ENCODE assay signal across 26 mouse cellular contexts in the genomic region with DNA sequence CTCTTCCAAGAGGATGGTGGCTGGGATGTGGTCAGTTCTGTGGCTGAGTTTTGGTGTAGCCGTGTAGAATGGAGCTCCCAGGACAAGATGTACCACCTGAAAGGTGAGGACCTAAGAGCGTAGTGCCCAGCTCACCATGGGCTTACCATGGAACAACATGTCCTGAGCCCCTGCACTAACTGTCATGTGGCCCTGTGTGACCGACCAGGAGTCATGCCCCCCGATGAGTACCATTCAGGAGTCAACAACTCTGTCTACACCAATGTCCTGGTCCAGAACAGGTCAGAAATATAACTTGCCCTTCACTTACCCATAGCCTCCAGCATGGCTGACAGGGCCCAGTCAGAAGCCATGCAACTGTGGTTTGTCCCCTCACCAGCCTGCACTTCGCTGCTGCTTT. TPM values are rescaled to one million over a fixed set of nuclear protein-coding genes. Genes with fewer than 3 reads are reported as not detected.
DNase-seq lines count a peak whose midpoint lies in the region; ATAC-seq and TF ChIP-seq lines count a peak whose summit lies in the region.
"Had no signal": no experiment of that assay in that cellular context is flagged by ENCODE, and none has a peak within 500 bp of the region (broad histone marks: within the 10 kb centered on the region; RNA-seq: fewer than 3 reads in every experiment).

No protein-coding gene starts in this region.

- 95% methylated on average over 5 of the region's 5 CpGs for WGBS in forebrain, embryonic 11.5 days
- WGBS in forebrain, embryonic 13.5 days: 91% methylated on average over 5 of the region's 5 CpGs

- no peaks in the 10 kb centered on the region for H3K9me3 ChIP-seq in forebrain, embryonic 11.5 days (ENCODE audit: control insufficient read depth, low read length)
- no peaks in the 10 kb centered on the region for H3K9me3 ChIP-seq in forebrain, embryonic 13.5 days (replicated peaks)
- H3K9me3 ChIP-seq: G1E had no signal

- no peaks in the 10 kb centered on the region for H3K36me3 ChIP-seq in forebrain, embryonic 11.5 days (ENCODE audit: control insufficient read depth, insufficient read depth, low read length)
- peaks cover 19% of the 10 kb centered on the region; the same call in 1 of the 2 replicates for H3K36me3 ChIP-seq in forebrain, embryonic 13.5 days (ENCODE audit: poor library complexity, severe bottlenecking)
- peaks cover 17% of the 10 kb centered on the region for H3K36me3 ChIP-seq in myocyte (ENCODE audit: control insufficient read depth, insufficient read depth)

- TF ChIP-seq POLR2A in myocyte (IDR thresholded peaks at IDR 0.05; ENCODE audit: insufficient read length, low read depth): no peak

- no peak overlapping the region for H3K4me3 ChIP-seq in forebrain, embryonic 11.5 days (ENCODE audit: low read depth, low read length)
- no peak overlapping the region for H3K4me3 ChIP-seq in forebrain, embryonic 13.5 days
- no peak overlapping the region for H3K4me3 ChIP-seq in myocyte

- no peak overlapping the region for H3K27ac ChIP-seq in forebrain, embryonic 11.5 days (ENCODE audit: low read depth, low read length)
- no peak overlapping the region for H3K27ac ChIP-seq in forebrain, embryonic 13.5 days

- no peaks in the 10 kb centered on the region for H3K27me3 ChIP-seq in forebrain, embryonic 11.5 days (ENCODE audit: control insufficient read depth, insufficient read depth, low read length)
- H3K27me3 ChIP-seq in forebrain, embryonic 13.5 days: no peaks in the 10 kb centered on the region
- no peaks in the 10 kb centered on the region for H3K27me3 ChIP-seq in myocyte (ENCODE audit: control insufficient read depth, insufficient read depth, insufficient read length)
- H3K27me3 ChIP-seq: CH12.LX, Patski had no signal

- ATAC-seq in forebrain, embryonic 11.5 days (replicated peaks; ENCODE audit: low FRiP score): no peak
- no peak for ATAC-seq in forebrain, embryonic 13.5 days
- ATAC-seq: activated CD4-positive, CD25-positive, alpha-beta regulatory T cell, adult 4 months; CD4-positive, CD25-positive, alpha-beta regulatory T cell, adult 4 months; Patski had no signal

- H3K79me2 ChIP-seq in myocyte (ENCODE audit: control insufficient read depth, insufficient read depth): no peaks in the 10 kb centered on the region

- no peak overlapping the region for H3K4me2 ChIP-seq in forebrain, embryonic 11.5 days (ENCODE audit: low read depth, low read length, severe bottlenecking)
- no peak overlapping the region for H3K4me2 ChIP-seq in forebrain, embryonic 13.5 days
- H3K4me2 ChIP-seq in myocyte (ENCODE audit: low read depth): no peak overlapping the region

- H3K4me1 ChIP-seq in forebrain, embryonic 11.5 days (replicated peaks; ENCODE audit: control insufficient read depth, insufficient read depth, low read length): peaks cover 2% of the 10 kb centered on the region; the same call in 1 of the 2 replicates
- peaks cover 15% of the 10 kb centered on the region for H3K4me1 ChIP-seq in forebrain, embryonic 13.5 days

- no peak overlapping the region for H3K9ac ChIP-seq in forebrain, embryonic 11.5 days (ENCODE audit: low read length)
- no peak overlapping the region for H3K9ac ChIP-seq in forebrain, embryonic 13.5 days

- no peak overlapping the region for H3ac ChIP-seq in myocyte (ENCODE audit: control insufficient read depth, insufficient read length)

- DNase-seq in forebrain, embryonic 11.5 days (ENCODE audit: low spot score): peak; percentile 41
- DNase-seq in heart, adult 11 months: peak; percentile 86
- no peak for DNase-seq in heart, postnatal 4 days
- no peak for DNase-seq in embryo, embryonic 10.5 days (ENCODE audit: low spot score)
- DNase-seq: adrenal gland, adult 2 months; adrenal gland, adult 8-10 months; adrenal gland, postnatal 10 days; adrenal gland, postnatal 14 days; adrenal gland, postnatal 25 days; adrenal gland, postnatal 36 days; B cell, adult 2 months; cerebellum, adult 11 months; cerebellum, adult 11-12 months; cerebellum, adult 18-20 months had no signal

TF ChIP-seq in myocyte, 11 proteins besides CTCF, POLR2A, EP300 and RAD21:
- TF ChIP-seq TCF12 (IDR thresholded peaks at IDR 0.05; ENCODE audit: insufficient read depth, poor library complexity, severe bottlenecking) (no peak), MYOG (IDR thresholded peaks at IDR 0.05; ENCODE audit: control insufficient read depth in 1 of 3, insufficient read depth in 1 of 3, insufficient read length in 2 of 3, low read depth in 2 of 3) (no peak), POLR2AphosphoS2 (IDR thresholded peaks at IDR 0.05; ENCODE audit: insufficient read length, low read depth) (peak; percentile 53), MAX (IDR thresholded peaks at IDR 0.05; ENCODE audit: low read depth) (no peak)

RNA-seq across cellular contexts. Expression of gene Pgghg, which starts 4.1 kb away (rescaled TPM):
- polyA plus RNA-seq in forebrain, embryonic 11.5 days (2014; fragmentation: Nextera tagmentation; extraction: Ambion mirVana): 15.8 and 16.1 TPM in 2 replicates
- 8.2 and 9.4 TPM in 2 replicates for polyA plus RNA-seq in forebrain, embryonic 13.5 days (2015; fragmentation: Nextera tagmentation; extraction: Ambion mirVana)
- 1 to 10 TPM; 8.4 to 8.7 TPM for total RNA-seq in heart, postnatal 4 days (2021)
- polyA plus RNA-seq in myocyte (2012; fragmentation: generic; extraction: Trizol): 11.6 TPM

RNA-seq across cellular contexts. Expression of gene Ifitm5, which starts 4.8 kb away (rescaled TPM):
- 0.49 TPM in 1 of 2 replicates, not detected in the other for polyA plus RNA-seq in forebrain, embryonic 11.5 days (2014; fragmentation: Nextera tagmentation; extraction: Ambion mirVana)
- 0.45 and 0.64 TPM in 2 replicates for polyA plus RNA-seq in forebrain, embryonic 13.5 days (2015; fragmentation: Nextera tagmentation; extraction: Ambion mirVana)
- 1 to 10 TPM in 1 of 2 experiments, under 1 TPM in 1; 0.72 to 1.4 TPM for total RNA-seq in heart, postnatal 4 days (2021)
- 0.47 TPM for polyA plus RNA-seq in myocyte (2012; fragmentation: generic; extraction: Trizol)
- polyA plus RNA-seq: activated CD4-positive, CD25-positive, alpha-beta regulatory T cell, adult 4 months; CD4-positive, CD25-positive, alpha-beta regulatory T cell, adult 4 months had no signal

RNA-seq across cellular contexts. Expression of gene Gm45717, which starts 10.5 kb away (rescaled TPM):
- not detected in 2 replicates for polyA plus RNA-seq in forebrain, embryonic 11.5 days (2014; fragmentation: Nextera tagmentation; extraction: Ambion mirVana)
- not detected in 2 replicates for polyA plus RNA-seq in forebrain, embryonic 13.5 days (2015; fragmentation: Nextera tagmentation; extraction: Ambion mirVana)
- not detected for total RNA-seq in heart, postnatal 4 days (2021)
- 0.12 TPM for polyA plus RNA-seq in myocyte (2012; fragmentation: generic; extraction: Trizol)
- total RNA-seq: adrenal gland, adult 2 months; adrenal gland, adult 8-10 months; adrenal gland, postnatal 10 days; adrenal gland, postnatal 14 days; adrenal gland, postnatal 25 days; adrenal gland, postnatal 36 days; adrenal gland, postnatal 4 days; CH12.LX; ES-E14; G1E; MEL had no signal
- polyA plus RNA-seq: activated CD4-positive, CD25-positive, alpha-beta regulatory T cell, adult 4 months; adrenal gland, adult 2 months; brain, embryonic 14.5 days; C2C12; G1E had no signal

RNA-seq across cellular contexts. Expression of gene Ifitm2, which starts 10.5 kb away (rescaled TPM):
- polyA plus RNA-seq in forebrain, embryonic 11.5 days (2014; fragmentation: Nextera tagmentation; extraction: Ambion mirVana): 225 and 231 TPM in 2 replicates
- 147 and 153 TPM in 2 replicates for polyA plus RNA-seq in forebrain, embryonic 13.5 days (2015; fragmentation: Nextera tagmentation; extraction: Ambion mirVana)
- total RNA-seq in heart, postnatal 4 days (2021): 100 to 1,000 TPM; 178 to 182 TPM
- 493 TPM for polyA plus RNA-seq in myocyte (2012; fragmentation: generic; extraction: Trizol)

RNA-seq across cellular contexts. Expression of gene Ifitm1, which starts 21.8 kb away (rescaled TPM):
- 5.6 and 8.1 TPM in 2 replicates for polyA plus RNA-seq in forebrain, embryonic 11.5 days (2014; fragmentation: Nextera tagmentation; extraction: Ambion mirVana)
- polyA plus RNA-seq in forebrain, embryonic 13.5 days (2015; fragmentation: Nextera tagmentation; extraction: Ambion mirVana): 2.7 and 4.8 TPM in 2 replicates
- total RNA-seq in heart, postnatal 4 days (2021): 1 to 10 TPM; 2.6 to 3.0 TPM
- polyA plus RNA-seq in myocyte (2012; fragmentation: generic; extraction: Trizol): 19.9 TPM
- polyA plus RNA-seq: CD4-positive, CD25-positive, alpha-beta regulatory T cell, adult 4 months; G1E had no signal

Comparison
In these comparisons a context has a peak if more than half of its experiments do, and no peak if none do; other contexts are left out.
1. DNase-seq: peak in forebrain, embryonic 11.5 days (single experiment) and heart, adult 11 months (single experiment); none in heart, postnatal 4 days (single experiment) and embryo, embryonic 10.5 days (single experiment).